Mouse (Mus musculus): ENCODE data around the gene Thoc6.

- no peak for TF ChIP-seq CTCF (IDR thresholded peaks at IDR 0.05; ENCODE audit: low read depth)
- TF ChIP-seq EP300 (IDR thresholded peaks at IDR 0.05; ENCODE audit: low read depth) = no peak
These were observed 3.6 kb upstream of the Thoc6 start, which contains the start of gene Tnfrsf12a for GRCm38 (mm10) chr17:23677236-23677679.

Measured in liver, postnatal 0 days (tissue).